Mouse (Mus musculus) cerebellum, postnatal 4 days (tissue): ENCODE measurements around the gene Tead1.

Experiments used
- DNase-seq, 2 experiments: peaks; one replicate each; pipeline ENCODE4 v3.0.0; 2022; ENCODE audit warnings: low spot score in 2 of 2, mixed read lengths in 1 of 2

Tead1 gene

DNA sequence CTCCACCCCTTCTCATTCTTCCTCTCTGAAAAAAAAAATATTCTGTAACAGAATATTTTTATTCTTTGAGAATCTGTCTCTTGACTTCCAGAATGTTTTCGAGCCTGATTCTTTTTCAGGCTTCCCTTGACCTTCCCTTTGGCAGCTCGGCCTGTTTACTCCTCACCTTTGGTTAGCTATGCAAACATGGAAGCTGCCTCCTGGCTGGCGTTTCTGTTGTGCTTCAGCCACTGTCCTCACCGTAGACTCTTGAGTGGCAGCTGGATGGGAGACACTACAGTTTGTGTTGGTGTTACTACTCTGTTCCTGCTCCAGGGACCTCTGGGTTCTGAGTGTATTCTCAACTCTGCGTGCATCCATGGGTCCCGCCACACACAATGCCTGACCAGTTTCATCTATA, 176.3 kb downstream of the Tead1 start:
- no peak for DNase-seq

DNA sequence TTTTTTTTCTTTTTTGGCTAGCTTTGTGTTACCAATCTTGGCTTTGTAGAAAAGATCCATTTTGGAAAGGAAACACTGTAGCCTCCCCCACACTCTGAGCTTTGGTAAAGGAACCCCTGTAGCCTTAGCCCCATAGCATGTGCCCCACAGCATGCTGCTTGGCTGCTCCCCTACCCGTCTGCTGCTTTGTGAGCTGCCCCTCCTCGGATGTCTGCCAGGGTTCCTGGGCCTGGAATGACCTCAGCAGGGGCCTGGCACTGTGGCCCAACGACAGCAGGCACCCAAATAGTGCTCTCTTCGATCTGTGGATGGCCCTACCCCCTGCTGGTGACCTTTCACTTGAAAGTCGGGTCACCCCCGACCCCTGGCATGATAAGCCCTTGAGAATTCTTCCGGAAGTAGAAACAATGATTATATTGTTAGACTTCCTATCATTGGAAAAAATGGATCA, 177.0 kb downstream of the Tead1 start:
- DNase-seq, result peak; percentile 42 to 79

DNA sequence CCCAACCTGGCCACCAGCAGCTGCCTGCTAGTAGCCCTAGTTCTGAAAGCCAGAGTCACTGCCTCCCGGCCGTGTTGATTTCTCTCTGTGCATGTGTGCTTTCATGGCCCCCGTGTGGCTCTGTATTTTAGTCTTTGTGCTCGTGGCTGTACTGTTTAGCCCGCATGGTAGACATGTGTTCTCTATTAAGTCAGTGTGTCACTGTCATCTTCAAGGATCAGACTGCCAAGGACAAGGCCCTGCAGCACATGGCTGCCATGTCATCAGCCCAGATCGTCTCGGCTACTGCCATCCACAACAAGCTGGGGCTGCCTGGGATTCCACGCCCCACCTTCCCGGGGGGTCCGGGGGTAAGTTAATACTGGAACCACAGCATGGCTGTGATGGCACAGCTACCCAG, 177.5 kb downstream of the Tead1 start:
- no peak for DNase-seq

DNA sequence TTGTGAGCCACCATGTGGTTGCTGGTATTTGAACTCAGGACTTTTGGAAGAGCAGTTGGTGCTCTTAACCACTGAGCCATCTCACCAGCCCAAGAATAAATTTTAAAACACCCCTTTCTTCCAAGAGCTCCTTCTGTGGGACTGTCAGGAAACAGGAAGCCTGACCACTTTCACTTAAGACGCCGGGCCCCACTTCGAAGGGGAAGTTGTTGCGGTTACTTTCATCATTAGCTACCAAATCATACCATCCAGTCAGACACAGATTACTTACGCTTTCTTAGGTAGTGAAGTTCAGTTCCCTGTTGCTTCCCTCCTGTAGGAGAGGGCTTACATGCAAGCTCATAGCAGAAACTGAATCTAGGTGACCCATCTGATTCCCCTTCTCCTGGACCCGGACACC, 180.8 kb downstream of the Tead1 start:
- no peak for DNase-seq

DNA sequence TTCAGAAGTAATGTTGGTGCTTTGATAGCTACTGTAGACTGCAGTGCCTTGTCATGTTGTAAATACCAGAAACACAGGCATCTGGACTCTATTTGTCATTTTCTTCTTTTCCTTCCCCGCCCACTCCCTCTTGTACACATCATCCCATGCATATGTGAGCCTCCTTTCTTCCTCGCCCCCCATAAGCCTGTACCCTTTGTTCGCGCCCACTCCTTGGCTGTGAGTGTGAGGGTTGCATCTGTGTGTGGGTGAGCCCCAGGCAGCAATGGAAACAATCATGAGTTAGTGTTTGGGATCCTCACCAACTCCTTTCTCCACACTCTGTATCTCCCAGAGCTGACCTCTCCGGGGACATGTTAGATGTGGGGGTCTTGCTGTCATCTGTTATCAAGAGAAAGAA, 183.0 kb downstream of the Tead1 start:
- no peak for DNase-seq

DNA sequence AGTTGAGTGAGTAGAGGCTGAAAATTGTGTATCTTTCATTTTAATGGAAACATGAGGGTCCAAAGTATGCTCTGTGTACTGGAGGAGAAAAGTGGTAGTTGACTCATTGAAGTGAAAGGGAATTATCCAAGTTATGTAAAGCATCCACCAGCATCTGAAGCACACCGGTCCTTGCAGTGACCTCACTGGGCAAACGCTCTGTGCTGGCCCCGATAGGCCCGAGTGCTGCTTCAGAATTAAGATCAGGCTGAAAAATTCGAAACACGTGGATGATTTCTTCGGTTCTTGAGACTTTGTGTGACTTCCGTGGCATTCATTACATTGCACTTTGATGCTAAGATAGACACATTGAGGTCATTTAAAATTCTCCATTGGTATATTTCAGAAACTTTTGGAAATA, 185.1 kb downstream of the Tead1 start:
- DNase-seq, result no peak

DNA sequence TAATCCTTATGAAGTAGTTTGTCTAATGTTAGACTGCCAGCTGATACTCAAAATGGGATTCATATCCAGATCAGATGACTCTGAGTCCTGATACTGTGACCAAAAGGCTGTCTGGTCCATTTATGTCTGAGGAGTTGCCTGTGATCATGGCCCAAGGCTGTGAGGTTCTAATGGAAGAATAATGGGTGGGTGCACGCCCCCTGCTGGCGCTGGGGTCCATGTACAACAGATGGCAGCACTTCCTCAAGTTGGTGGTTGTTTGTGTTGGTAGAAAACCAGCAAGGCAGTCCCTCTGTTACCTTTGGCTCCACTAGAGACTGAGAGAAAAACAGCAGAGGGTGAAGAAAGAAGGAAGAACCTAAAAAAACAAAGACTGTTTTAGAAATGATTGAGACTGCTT, 186.6 kb downstream of the Tead1 start:
- peak in 1 of 2 experiments; percentile 65 for DNase-seq

DNA sequence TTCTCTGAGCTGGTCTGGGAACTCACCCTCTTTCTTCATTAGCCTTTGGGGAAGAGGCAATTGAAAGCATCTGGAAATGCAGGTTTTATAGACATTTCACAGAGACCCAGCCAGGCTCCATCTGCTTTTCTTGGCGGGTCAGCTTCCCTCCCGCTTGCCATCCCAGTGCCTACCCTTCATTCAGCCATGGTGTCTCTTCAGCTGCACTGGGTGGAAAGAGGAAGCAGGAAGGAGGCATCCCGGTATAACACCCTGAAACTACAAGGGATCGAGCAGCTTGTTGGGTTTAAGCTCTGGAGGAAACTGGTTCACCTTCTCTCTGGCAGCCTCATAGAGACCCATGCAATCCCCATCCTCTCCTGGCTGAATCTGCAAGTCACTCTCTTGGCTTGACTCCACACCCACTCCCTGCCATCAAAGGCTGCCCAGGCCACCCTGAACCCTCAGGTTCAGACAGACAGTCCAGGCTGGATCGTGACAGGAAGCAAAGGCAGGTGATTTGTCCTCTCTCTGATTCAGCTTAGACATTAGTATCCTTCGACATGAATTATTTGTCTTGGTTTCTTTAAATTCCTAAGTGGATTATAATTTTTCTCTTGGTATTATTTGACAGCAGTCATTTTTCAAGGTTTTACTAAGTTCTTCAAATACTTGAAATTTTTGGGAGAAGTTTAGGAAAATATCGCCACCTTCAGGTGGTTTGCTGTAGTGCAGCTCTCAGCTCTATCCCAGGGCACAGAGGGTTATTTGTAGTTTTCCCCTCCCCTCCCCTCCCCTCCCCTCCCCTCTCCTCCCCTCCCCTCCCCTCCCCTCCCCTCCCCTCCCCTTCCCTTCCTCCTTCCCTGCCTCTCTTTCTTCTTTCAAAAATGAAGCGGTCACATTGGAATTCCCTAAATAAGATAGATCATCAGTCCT, 189.7 kb downstream of the Tead1 start:
- peak; percentile 47 to 76 for DNase-seq

DNA sequence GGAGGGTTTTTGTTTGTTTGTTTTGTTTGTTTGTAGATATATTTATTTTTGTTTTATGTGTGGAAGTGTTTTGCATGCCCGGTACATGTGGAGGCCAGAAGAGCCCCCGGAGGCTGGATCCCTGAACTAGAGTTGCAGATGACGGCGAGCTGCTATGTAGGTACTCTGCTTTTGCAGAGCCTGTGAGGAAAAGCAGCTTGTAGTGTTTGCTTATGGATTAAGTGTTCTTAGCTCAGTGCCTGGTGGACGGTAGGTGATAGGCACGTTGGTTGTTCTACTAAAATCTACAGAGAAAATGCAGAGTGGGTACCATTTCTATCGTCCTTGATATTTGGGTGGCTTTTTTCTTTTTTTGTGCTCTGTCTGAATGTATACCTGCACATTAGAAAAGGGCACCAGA, 192.6 kb downstream of the Tead1 start:
- no peak for DNase-seq

DNA sequence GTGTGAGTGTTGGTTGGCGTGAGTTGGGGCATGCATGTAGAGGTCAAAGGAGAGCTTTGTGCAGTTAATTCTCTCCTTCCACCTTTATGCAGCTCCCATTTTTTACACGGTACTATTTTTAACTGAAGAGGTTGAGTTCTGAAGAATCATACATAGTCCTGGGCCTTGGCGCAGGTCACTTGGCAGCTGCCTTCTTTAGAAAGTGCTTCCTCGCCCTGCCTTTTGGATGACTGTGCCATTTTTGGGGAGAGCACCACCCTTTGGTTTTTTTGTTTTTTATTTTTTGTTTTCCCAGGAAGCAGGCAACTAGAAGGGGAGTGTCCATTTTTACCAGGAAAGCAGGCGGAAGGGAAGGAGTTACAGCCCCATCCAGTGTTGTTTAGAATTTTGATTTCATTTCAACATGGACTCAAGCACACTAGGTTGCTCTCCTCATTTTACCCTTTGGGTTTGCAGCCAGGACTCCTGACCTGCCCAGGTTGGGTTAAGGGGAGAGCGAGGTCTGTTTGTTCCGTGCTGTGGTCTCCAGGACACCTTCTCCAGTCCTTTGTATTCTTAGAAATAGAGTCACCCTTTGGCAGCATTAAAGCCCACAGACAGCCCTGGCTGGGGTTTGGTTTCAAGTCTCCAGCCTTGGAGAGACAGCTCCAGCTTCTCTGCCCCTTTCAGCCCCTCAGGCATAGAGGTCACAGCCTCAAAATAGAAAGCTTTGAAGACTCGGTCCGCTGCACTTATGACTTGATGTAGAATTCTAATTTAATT, 193.5 kb downstream of the Tead1 start:
- DNase-seq, result no peak

DNA sequence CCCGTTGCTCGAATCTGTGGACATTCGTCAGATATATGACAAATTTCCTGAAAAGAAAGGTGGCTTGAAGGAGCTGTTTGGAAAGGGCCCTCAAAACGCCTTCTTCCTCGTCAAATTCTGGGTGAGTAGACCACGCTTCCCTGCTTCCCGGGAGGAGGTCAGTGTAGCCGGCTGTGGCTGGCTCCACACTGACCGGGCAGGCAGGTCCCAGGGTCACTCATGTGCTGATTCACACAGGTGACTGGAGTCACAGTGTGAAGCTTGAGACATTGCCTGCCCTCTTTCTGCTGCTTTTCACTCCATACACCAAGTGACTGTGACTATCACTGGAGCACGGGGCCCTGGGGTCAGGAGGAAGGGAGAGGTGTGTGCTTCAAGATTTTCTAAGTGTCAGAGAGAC, 197.0 kb downstream of the Tead1 start:
- no peak for DNase-seq

DNA sequence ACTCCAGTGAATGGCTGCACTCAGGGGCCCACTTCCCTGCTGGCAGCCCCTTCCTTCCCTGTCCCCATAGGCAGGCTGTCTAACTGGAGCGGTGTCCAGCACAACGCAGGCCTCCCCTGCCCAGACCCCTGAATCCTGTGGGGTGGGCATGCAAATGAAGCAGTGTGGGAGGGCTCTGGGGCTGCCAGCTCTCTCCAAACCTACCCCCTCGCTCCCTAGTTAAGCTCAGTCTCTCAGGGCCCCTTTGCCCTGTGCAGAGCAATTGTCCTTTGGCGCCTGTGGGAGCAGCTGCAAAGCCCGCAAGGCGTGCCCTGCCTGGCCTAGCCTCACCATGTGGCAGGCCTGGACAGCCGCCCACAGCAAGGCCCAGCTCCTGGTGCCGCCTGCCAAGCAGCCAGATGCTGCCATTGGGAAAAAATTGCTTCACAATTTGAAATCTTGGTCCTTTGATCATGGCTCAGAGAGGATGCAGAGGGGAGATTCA, 204.7 kb downstream of the Tead1 start:
- DNase-seq, result peak; percentile 42 to 79

DNA sequence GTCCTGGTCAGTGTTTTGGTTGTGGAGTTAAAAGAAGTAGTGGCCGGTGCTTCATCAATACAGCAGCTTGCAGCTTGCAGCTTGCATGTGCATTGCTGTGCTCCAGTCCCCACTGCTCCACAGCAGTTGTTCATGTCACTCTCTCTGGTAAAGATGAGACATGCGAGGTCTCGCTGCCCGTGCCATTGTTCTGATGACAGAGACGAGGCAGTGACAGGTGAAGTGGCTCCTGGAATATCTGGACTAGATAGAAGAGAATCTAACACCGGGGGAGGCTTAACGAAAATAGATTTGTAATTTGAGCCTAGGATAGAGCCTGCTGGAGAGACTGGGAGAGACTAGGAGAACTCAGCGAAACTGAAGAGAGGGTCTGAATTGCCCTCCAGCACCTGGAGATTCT, 206.4 kb downstream of the Tead1 start:
- no peak for DNase-seq

DNA sequence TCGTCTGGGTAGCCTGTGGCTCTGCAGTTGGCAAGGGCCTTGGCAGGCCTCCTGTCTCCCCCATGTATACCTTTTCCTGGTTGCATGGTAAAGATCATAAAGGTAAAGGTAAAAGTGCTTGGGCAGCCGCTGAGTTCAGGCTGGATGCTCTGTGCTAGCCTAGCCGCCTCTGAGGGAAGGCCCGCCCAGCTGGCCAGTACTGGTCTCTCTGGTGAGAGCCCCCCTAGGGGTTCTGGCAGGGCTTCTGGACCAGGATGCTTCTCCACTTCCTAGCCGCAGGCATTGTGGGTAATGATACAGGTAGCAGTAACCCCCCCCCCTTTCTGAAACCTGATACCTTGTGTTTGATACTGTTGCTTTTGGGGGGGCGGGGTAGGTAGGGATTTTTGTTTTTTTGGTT, 212.8 kb downstream of the Tead1 start:
- DNase-seq, result no peak

DNA sequence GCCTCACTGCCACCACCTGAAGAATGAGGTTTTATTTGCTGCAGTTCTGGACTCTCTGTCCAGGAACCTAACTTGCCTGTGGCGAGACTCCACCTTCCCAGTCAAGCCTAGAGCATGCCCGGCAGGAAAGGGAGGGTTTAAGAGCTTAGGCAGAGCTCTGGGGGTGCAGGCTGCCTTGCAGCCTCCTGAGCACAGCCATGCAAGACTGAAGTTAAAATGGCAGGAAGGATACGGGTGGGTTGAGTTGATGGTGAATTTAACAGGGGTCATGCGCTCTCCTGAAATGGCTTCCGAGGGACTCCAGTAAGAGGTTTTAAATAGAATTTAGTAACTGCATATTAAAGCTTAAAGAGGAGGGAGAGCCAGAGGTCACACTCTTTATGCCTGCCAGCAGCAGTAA, 213.5 kb downstream of the Tead1 start:
- no peak for DNase-seq

DNA sequence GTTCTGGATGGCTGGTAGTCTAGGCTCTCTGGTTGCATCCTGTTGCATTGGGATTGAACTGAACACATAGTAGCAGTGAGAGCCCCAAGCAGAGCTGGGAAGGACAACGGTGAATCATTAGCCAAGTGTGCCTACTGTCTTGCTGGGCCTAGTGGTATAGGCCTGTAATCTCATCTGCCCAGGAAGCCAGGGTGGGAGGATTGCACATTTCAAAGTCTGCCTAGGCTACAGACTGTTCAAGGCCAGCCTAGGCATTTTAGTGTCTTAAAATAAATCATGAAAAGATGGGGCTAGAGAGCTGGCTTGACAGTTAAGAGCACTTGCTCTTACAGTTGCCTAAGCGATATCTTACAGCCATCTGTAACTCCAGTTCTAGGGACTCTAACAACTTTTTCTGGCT, 217.2 kb downstream of the Tead1 start:
- no peak for DNase-seq

DNA sequence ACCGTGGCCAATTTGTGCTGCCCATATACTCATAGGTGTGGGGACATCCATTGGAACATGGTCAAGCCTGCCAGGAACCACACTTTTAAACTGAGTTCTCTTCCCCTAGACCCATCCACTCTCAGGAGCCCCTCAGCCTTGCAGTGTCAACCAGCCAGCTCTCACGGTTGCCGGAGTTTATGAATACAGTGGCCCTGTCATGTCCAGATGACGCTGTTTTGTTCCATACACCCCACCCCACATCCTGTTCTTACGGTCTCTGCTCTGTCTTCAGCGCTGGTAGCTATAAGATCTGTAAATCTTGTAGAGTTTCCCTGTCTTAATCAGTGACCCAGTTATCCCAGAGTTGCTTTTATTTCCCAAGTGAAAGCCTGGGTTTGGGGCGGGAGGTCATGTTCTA, 222.6 kb downstream of the Tead1 start:
- no peak for DNase-seq

DNA sequence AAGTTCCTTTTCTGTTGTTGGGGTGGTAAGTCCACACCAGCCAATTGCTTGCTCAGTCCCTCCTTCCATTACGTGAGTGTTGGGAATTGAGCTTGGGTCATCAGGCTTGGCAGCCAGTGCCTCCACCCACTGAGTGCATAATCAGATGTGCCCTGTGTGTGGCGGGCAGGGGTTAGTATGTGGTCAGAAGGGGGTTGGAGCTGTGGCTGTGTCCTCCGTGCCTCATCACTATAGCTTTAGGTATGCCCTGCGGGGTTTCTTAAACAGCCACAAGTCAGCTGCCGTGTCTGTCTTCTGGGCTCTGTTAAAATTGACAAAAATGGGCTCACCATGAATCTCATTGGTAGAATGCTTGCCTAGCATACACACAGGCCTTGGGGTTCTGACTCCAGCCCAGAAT, 227.7 kb downstream of the Tead1 start:
- no peak for DNase-seq

DNA sequence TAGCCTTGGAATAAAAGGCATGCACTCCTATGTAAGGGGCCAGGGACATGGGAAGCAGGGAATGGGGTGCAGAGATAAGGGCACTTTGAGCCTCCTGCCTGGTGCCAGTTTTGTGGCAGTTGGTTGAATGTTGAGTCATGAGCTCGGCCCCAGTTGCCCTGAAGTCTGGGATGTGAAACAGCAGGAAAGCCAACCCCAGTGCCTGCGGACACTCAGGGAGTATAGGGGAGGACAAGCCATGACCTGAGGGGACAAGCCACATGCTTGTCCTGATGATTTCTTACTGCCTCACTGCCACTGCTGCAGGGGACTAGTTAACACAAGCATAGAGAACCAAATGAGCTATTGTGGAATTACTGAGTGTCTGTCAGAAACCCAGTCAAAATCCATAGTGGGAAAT, 228.3 kb downstream of the Tead1 start:
- DNase-seq, result no peak

DNA sequence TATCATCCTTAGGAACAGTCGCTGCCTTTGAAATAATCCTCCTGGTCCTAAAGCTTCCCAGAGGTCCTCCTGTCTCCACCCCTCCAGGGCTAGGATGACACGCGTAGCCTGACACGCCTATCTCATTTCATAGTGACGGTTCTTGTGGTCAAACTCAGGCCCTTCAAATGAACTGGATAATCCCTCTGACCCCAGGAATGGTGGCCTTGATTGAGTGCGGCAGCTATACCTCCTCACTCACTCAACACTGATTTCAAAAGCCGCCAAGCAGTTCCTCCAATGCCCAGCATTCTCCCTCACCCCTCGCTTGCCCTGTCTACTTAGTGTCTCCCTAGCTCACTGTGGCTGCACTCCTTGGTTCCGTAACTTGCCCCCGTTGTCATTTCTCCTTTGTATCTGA, 230.0 kb downstream of the Tead1 start:
- DNase-seq, result no peak

DNA sequence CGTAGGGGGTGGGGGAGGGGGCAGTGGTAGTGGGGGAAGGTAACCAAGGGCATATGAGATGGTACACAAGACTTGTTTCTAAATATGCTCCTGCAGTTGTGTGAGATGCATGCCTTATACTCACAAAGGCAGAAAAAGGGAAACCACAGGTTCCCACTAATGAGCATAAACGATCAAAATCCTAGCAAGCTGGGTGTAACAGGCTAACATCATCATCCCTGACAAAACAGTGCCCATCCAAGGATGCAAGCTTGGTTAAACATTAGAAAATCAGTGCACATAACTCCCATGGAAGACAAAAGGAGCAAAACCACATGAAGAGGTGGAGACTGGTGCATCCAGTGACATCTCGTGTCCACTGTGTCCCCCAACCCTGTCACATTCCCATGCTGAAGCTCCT, 233.9 kb downstream of the Tead1 start:
- no peak for DNase-seq

DNA sequence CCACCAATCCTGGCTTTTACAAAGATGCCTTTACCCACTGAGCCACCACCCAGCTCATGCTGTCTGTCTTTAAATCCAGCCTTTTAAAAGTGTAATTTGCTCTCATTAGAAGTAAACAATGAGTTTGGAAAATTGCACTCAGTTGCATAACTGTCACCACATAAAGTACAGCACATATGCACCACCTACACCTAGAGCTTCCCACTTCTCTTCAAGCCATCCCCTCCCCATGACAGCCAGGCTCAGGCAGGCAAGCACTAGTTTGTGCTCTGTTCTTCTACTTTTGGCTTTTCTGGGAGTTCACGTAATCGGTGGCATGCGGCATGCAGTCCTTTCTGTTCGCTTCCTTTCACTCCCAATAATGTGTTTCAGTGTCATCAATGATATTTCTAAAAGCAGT, 236.5 kb downstream of the Tead1 start:
- no peak for DNase-seq
